Mouse (Mus musculus) hindbrain, embryonic 10.5 days (tissue): Measurements from ENCODE around the gene Mccc2. TPM values are rescaled to one million over a fixed set of nuclear protein-coding genes. Genes with fewer than 3 reads are reported as not detected.

Source experiments
- DNase-seq: peaks from one replicate; pipeline ENCODE4 v3.0.0-alpha.2; 2017; ENCODE audit warnings: low spot score
- H3K27ac ChIP-seq: fragments of 300-500 bp; sonication (generic); 2 replicates; pipeline ENCODE4 v1.5.1; 2016; ENCODE audit warnings: mild to moderate bottlenecking, moderate library complexity
- H3K27me3 ChIP-seq: fragments of 300-500 bp; sonication (generic); 2 replicates; pipeline ENCODE4 v1.6.1; 2016; ENCODE audit warnings: mild to moderate bottlenecking; ENCODE audit not compliant: poor library complexity, insufficient read depth, severe bottlenecking
- H3K36me3 ChIP-seq: fragments of 300-500 bp; sonication (generic); 2 replicates; pipeline ENCODE4 v1.6.1; 2016; ENCODE audit warnings: mild to moderate bottlenecking, moderate library complexity
- H3K4me1 ChIP-seq: fragments of 300-500 bp; sonication (generic); replicated peaks from 2 replicates; pipeline ENCODE4 v1.6.1; 2016; ENCODE audit warnings: mild to moderate bottlenecking
- H3K4me3 ChIP-seq: fragments of 300-500 bp; sonication (generic); 2 replicates; pipeline ENCODE4 v1.5.1; 2016; ENCODE audit warnings: mild to moderate bottlenecking, moderate library complexity
- H3K9me3 ChIP-seq: fragments of 300-500 bp; sonication (generic); 2 replicates; pipeline ENCODE4 v1.6.1; 2016; ENCODE audit warnings: mild to moderate bottlenecking, moderate library complexity
- WGBS: fragments of 180-500 bp; shearing (Covaris S2); methylation state at CpG from one replicate; pipeline ENCODE4 v1.1.7; 2016; 5-methylcytosine and 5-hydroxymethylcytosine counted together
- polyA plus RNA-seq: library from polyadenylated mRNA; unstranded; fragments of >200 nt; fragmentation: Nextera tagmentation; extraction: Ambion mirVana; gene quantifications from 2 replicates; pipeline ENCODE4 v1.2.1, GENCODE M21; 2016

Mccc2 gene
- polyA plus RNA-seq, 1 experiment from 2014 or later, result 33.9 TPM

DNA sequence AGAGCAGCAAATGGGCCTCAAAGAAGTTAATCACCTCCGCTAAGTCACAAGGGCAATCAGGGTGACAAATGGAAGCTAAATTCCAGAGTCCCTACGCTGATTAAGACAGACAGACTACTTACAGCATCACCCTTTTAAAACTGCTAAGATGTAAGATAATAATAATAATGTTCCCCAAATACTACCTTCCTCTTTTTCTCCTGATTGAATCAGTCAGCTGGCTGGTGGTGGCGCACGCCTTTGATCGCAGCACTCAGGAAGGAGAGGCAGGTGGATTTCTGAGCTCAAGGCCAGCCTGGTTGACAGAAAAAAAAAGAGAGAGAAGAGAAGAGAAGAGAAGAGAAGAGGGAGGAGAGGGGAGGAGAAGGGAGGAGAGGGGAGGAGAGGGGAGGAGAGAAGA, 45.4 kb downstream of the Mccc2 start:
- DNase-seq, result no peak
- peaks cover 26% of the 10 kb centered on the region; the same call in 1 of the 2 replicates for H3K36me3 ChIP-seq
- no peak overlapping the region for H3K27ac ChIP-seq
- no peak overlapping the region for H3K4me3 ChIP-seq
- 95% methylated on average over 5 of the region's 5 CpGs for WGBS
- H3K9me3 ChIP-seq, result no peaks in the 10 kb centered on the region
- H3K27me3 ChIP-seq, result no peaks in the 10 kb centered on the region
- no peaks in the 10 kb centered on the region for H3K4me1 ChIP-seq

DNA sequence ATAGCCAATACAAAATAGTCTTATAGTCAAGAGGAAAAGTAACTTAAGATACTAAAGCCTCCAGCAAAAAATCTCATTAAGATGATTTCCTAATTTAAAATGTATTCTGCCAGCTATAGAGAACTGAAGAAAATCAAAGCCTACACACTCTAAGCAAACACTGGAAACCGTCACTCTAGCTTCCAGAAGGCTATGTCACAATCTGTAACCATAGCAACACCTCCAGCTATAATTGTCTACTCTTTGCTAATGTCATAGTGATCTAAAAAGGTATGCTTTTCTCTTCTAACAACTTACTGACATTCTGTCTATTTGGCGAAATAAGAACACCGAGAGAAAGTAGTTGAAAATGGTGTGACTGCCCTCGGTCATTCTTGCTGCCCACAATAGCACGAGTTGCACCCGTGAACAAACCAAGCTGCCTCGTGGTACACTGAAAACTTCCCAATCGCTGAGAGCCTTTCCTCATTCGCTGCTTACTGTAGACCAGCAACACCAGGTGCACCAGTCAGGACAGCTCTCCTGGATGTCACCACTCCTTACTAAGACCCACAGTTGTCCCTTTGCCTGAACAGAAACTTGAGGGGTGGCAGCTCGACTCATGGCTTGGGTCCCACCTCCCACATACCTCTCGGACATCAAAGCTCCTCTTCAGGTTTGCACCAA, 48.3 kb downstream of the Mccc2 start:
- H3K27me3 ChIP-seq, result no peaks in the 10 kb centered on the region
- WGBS, result 88% methylated on average over 11 of the region's 11 CpGs
- H3K9me3 ChIP-seq, result no peaks in the 10 kb centered on the region
- no peak for DNase-seq
- H3K4me3 ChIP-seq, result no peak overlapping the region
- H3K27ac ChIP-seq, result no peak overlapping the region
- no peaks in the 10 kb centered on the region for H3K4me1 ChIP-seq
- peaks cover 24% of the 10 kb centered on the region for H3K36me3 ChIP-seq

DNA sequence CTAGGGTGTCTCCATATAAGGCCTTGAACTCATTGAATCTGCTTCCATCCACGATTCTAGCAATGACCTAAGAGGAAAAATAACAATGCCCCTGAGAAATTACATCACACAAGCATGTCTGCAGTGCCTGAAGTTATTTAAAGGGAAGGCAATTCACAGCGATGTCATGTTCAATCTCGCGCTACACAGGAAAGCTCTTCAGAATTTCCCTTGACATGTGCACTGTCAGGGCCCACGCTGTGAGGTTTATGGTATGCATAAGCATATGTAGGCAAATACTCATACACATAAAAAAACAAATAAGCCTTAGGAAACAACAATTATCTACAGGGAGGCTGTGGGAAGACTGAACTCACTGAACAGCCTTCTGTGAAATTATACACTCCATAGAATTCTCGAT, 51.6 kb downstream of the Mccc2 start:
- DNase-seq, result no peak
- H3K27ac ChIP-seq, result no peak overlapping the region
- no peak overlapping the region for H3K4me3 ChIP-seq
- no peaks in the 10 kb centered on the region for H3K27me3 ChIP-seq
- H3K36me3 ChIP-seq, result peaks cover 14% of the 10 kb centered on the region
- no peaks in the 10 kb centered on the region for H3K4me1 ChIP-seq
- WGBS, result 87% methylated on average over 6 of the region's 6 CpGs
- no peaks in the 10 kb centered on the region for H3K9me3 ChIP-seq

DNA sequence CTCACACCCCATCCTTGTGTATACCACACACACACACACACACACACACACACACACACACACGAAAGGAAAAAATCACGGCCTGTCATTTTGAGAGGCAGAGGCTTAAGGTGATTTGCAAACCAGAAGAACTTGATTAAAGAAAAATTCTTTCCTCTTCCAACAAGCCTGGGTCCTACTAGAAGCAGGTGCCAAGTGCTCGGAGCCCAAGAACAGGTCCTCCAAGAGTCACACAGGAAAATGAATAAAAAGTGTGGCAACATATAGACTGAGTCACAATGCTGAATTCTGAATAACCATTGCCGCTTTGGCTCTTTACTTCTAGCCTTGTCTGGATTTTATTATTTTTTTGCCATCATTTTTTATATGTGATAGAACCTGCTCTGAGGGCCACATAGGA, 53.8 kb downstream of the Mccc2 start:
- Histone ChIP-seq H3K4me1 (no peaks in the 10 kb centered on the region), H3K9me3 (peaks cover 2% of the 10 kb centered on the region), H3K27ac (no peak overlapping the region), H3K27me3 (no peaks in the 10 kb centered on the region), H3K4me3 (no peak overlapping the region), H3K36me3 (peaks cover 31% of the 10 kb centered on the region)
- DNase-seq, result no peak
- 92% methylated on average over 4 of the region's 4 CpGs for WGBS

DNA sequence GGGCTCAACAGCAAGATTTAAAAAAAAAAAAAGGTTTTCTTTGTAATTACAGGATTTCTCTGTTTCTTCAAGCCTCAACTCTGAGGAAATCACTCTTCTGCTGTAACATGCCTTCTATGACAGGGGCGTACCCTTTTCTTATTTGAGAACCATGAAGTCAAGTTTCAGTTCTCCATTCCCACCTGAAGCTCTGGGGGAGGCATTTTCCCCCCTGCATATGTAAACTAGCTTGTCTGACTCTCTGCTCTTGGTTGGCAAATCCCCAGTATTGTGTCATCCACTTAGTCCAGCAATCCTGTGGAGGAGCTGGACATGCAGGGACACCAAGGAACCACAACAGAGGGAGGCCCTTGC, 59.9 kb downstream of the Mccc2 start:
- Histone ChIP-seq H3K27ac (no peak overlapping the region), H3K4me3 (no peak overlapping the region), H3K9me3 (peaks cover 7% of the 10 kb centered on the region), H3K4me1 (no peaks in the 10 kb centered on the region), H3K36me3 (peaks cover 62% of the 10 kb centered on the region), H3K27me3 (no peaks in the 10 kb centered on the region)
- DNase-seq, result no peak
- 91% methylated on average over 1 of the region's 1 CpGs for WGBS

DNA sequence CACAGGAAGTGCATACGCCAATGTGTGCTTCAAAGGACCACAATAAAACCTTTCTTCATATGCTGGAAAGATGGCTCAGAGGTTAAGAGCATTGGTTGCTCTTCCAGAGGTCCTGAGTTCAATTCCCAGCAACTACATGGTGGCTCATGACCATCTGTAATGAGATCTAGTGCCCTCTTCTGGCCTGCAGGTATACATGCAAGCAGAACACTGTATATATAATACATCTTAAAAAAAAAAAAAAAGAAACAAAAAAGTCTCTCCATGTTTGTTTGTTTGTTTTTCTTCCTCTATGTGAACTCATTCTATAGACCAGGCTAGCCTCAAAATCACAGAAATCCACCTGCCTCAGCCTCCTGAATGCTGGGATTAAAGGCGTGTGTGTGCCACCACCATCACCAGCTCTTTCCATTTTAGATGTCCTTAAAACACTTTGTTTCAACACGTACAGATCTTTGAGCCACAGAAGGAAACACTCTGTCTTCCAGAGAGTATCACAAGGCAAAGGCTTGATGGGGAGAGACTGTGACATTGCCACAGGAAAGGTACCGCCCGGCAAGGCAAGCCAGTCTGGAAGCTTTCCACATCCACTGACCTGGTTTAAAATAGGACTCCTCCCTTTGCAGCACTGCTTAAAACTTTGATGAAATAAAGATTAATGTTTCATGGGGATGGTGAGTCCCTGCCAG, 60.4 kb downstream of the Mccc2 start:
- no peaks in the 10 kb centered on the region for H3K27me3 ChIP-seq
- no peak for DNase-seq
- peaks cover 7% of the 10 kb centered on the region for H3K9me3 ChIP-seq
- WGBS, result 95% methylated on average over 5 of the region's 5 CpGs
- no peaks in the 10 kb centered on the region for H3K4me1 ChIP-seq
- H3K4me3 ChIP-seq, result no peak overlapping the region
- H3K27ac ChIP-seq, result no peak overlapping the region
- peaks cover 65% of the 10 kb centered on the region for H3K36me3 ChIP-seq

DNA sequence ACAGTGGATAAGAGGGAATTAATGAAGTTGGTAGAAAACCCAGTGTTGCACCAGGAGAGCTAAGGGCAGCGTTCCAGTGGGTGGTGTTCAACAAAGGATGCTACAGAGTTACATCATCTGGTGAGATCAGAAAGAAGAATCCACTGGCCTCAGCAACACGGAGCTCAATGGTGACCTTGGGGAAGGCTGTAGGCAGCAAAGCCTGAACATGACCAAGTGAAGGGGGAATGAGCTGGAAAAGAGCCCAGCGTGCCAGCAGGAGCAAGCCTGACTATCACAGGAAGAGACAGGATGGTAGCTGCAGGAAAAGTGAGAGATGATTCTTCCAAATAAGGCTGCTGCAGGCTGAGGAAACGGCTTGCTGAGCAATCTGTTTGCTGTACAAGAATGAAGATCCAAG, 68.0 kb downstream of the Mccc2 start:
- no peaks in the 10 kb centered on the region for H3K4me1 ChIP-seq
- WGBS, result 83% methylated on average over 4 of the region's 4 CpGs
- no peak for DNase-seq
- H3K27me3 ChIP-seq, result no peaks in the 10 kb centered on the region
- no peak overlapping the region for H3K4me3 ChIP-seq
- no peak overlapping the region for H3K27ac ChIP-seq
- H3K36me3 ChIP-seq, result peaks cover 35% of the 10 kb centered on the region
- no peaks in the 10 kb centered on the region for H3K9me3 ChIP-seq

DNA sequence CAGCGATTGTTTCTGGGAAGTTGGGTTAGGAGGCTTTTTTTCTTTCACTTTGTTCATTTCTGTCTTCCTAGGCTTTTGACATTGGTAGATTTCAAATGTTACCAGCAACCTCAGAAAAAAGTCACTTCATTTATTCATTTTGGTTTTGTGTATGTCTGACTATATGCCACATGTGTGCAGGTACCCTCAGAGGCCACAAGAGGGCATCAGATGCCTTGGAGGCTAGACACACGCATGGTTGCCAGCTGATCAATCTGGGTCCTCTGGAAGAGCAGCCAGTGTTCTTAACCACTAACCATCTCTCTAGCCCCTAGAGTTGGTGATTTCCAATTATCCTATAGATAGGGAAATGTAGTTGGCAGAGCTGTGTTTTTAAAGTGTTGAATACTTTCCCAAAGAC, 71.9 kb downstream of the Mccc2 start:
- DNase-seq, result no peak
- Histone ChIP-seq H3K9me3 (no peaks in the 10 kb centered on the region), H3K36me3 (peaks cover 8% of the 10 kb centered on the region; the same call in 1 of the 2 replicates), H3K27me3 (no peaks in the 10 kb centered on the region), H3K4me1 (peaks cover 20% of the 10 kb centered on the region), H3K4me3 (no peak overlapping the region), H3K27ac (no peak overlapping the region)
- 90% methylated on average over 2 of the region's 2 CpGs for WGBS

DNA sequence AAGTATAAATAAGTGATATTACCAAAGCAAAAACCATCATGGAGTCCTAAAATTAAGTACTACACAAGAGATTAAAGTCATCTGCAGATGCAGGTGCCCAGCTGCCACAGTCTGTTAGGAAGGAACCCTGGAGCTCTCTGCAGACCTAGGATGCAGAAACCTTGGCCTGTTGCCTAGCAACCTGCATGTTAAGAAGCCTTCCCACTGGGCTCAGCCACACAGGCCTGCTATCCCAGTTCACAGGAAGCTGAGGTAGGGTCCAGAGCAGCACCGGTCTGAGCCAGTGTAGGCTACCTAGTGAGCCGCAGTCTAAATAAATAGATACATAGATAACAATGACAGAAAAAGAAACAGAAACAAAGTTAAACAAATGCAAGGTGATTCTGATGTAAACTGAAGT, 74.8 kb downstream of the Mccc2 start:
- 0 out of 2 replicates have a peak overlapping the region, but pooled peaks have one; percentile 9 for H3K27ac ChIP-seq

DNA sequence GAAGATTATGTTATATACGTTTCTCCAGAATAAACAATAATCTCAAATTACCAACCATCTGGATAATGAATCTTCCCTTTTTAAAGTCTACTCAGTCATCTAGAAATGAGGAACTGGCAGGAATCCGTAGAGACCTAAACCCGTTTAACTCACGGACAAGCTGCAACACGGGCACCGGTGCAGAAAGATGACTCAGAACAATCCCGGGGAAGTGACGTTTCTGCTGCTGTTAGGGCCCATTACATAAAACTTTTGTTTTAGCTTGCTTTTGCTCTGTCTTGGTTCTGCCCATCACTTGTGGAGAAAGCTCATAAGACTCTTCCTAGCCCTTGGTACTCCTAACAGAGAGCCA, 76.1 kb downstream of the Mccc2 start:
- H3K9me3 ChIP-seq, result no peaks in the 10 kb centered on the region
- DNase-seq, result no peak
- no peak overlapping the region for H3K27ac ChIP-seq
- H3K27me3 ChIP-seq, result no peaks in the 10 kb centered on the region
- no peak overlapping the region for H3K4me3 ChIP-seq
- H3K36me3 ChIP-seq, result no peaks in the 10 kb centered on the region
- H3K4me1 ChIP-seq, result peaks cover 20% of the 10 kb centered on the region
- WGBS, result 79% methylated on average over 8 of the region's 8 CpGs

More for the DNA sequence above, 74.8 kb downstream of the Mccc2 start:
- Histone ChIP-seq H3K36me3 (no peaks in the 10 kb centered on the region), H3K4me3 (no peak overlapping the region), H3K9me3 (no peaks in the 10 kb centered on the region), H3K4me1 (peaks cover 20% of the 10 kb centered on the region), H3K27me3 (no peaks in the 10 kb centered on the region)
- 23% methylated on average over 2 of the region's 2 CpGs for WGBS
- peak; percentile 57 for DNase-seq

DNA sequence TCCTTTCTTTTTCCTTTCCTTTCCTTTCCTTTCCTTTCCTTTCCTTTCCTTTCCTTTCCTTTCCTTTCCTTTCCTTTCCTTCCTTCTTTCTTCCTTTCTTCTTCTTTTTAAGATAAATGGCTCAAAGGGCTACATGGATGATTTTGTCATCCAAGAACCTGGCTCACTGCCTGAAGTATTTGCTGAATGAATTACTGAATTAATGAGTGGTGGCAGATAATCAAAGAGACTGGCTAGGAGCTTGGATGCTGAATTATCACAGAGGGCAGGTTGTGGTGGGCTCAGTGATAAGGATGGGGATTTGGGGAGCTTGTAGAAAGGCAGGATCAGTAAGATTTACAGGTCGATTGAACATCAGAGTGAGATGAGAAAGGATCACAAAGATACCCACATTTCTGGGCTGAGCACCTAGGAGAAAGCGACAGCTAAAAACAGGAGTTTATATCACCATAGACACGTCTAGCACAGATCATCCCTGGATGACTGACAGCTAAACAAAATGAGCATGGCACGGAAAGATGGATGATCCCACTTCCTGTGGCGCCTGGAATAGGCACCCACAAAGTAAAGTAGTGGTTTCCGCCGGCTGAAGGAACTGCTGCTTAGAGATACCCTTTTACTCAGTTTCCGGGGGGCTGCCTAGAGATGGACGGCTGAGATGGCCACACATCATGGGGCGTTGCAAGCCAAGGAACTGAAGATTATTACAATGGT, 76.7 kb downstream of the Mccc2 start:
- no peak overlapping the region for H3K27ac ChIP-seq
- peaks cover 20% of the 10 kb centered on the region for H3K4me1 ChIP-seq
- no peak for DNase-seq
- H3K36me3 ChIP-seq, result no peaks in the 10 kb centered on the region
- no peak overlapping the region for H3K4me3 ChIP-seq
- H3K9me3 ChIP-seq, result no peaks in the 10 kb centered on the region
- H3K27me3 ChIP-seq, result no peaks in the 10 kb centered on the region
- 85% methylated on average over 10 of the region's 10 CpGs for WGBS

DNA sequence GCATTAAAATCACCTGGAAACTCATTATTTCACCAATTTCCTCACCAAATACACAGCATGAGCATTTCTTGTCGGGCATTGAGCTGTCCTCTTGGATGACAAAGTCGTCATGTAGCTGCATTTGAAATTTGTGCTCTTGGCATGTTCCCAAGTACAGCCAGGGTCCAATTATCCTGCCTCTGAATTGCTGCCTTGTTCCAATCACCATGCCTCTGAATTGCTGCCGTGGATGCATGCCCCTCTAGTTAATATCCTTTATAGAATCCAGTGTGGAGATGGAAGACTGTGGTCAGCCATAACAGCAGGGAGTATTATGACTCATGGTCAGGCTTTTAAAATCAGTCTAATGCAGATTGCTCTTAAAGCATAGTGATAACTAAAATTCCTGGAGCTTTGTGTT, 77.7 kb downstream of the Mccc2 start:
- Histone ChIP-seq H3K4me3 (no peak overlapping the region), H3K4me1 (peaks cover 20% of the 10 kb centered on the region), H3K27ac (no peak overlapping the region), H3K9me3 (no peaks in the 10 kb centered on the region), H3K36me3 (no peaks in the 10 kb centered on the region), H3K27me3 (no peaks in the 10 kb centered on the region)
- whole genome bisulfite sequencing, result 74% methylated on average over 3 of the region's 3 CpGs
- DNase-seq, result no peak

DNA sequence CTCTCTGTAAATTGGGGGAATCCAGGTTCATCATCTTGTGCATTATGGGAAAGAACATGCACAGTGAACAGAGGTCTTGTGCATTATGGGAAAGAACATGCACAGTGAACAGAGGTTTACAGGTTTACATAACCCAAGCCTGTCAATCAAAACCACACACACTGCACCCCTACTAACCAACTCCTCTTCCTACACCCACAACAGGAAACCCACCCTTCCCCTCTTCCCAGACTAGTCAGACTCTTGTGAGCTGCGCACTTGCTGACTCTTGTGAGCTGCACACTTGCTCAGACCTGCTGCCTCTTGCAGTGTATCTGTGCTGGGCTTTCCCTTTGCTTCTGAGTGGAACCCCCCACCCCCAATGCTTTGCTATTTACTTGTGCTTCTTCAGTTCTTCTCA, 83.0 kb downstream of the Mccc2 start:
- Histone ChIP-seq H3K36me3 (no peaks in the 10 kb centered on the region), H3K27me3 (no peaks in the 10 kb centered on the region), H3K4me3 (no peak overlapping the region), H3K9me3 (no peaks in the 10 kb centered on the region), H3K4me1 (0 out of 2 replicates have a peak, but pooled peaks cover 2% of the 10 kb centered on the region), H3K27ac (no peak overlapping the region)
- 92% methylated on average over 1 of the region's 1 CpGs for WGBS
- no peak for DNase-seq
